Mouse (Mus musculus): ENCODE data around the gene Chn2. TPM values are rescaled to one million over a fixed set of nuclear protein-coding genes. Genes with fewer than 3 reads are reported as not detected.

Chn2 gene
- polyA plus RNA-seq, 1 experiment from 2014 or later: 9.8 TPM

GRCm38 (mm10) chr6:54074454-54074853 is 35.1 kb downstream of the Chn2 start:
- Histone ChIP-seq H3K4me3 (ENCODE audit: low read depth, low read length) (no peak overlapping the region), H3K27me3 (ENCODE audit: control insufficient read depth, insufficient read depth, low read length) (no peaks in the 10 kb centered on the region), H3K4me2 (ENCODE audit: low read depth, severe bottlenecking) (no peak overlapping the region), H3K4me1 (ENCODE audit: control insufficient read depth, insufficient read depth, low read length) (0 out of 2 replicates have a peak, but pooled peaks cover 3% of the 10 kb centered on the region), H3K27ac (replicated peaks; ENCODE audit: low read depth, low read length) (no peak overlapping the region), H3K36me3 (ENCODE audit: control insufficient read depth, insufficient read depth, low read length) (no peaks in the 10 kb centered on the region), H3K9ac (ENCODE audit: low read length) (no peak overlapping the region), H3K9me3 (ENCODE audit: control insufficient read depth, low read length) (no peaks in the 10 kb centered on the region)
- no peak for ATAC-seq (ENCODE audit: insufficient number of reproducible peaks, low FRiP score, low TSS enrichment, low read depth)
- WGBS: 67% methylated on average over 4 of the region's 4 CpGs
- DNase-seq (ENCODE audit: low spot score): no peak

- WGBS: 68% methylated on average over 6 of the region's 6 CpGs
- Histone ChIP-seq H3K4me2 (ENCODE audit: low read depth, severe bottlenecking) (no peak overlapping the region), H3K27me3 (ENCODE audit: control insufficient read depth, insufficient read depth, low read length) (no peaks in the 10 kb centered on the region), H3K4me1 (ENCODE audit: control insufficient read depth, insufficient read depth, low read length) (0 out of 2 replicates have a peak, but pooled peaks cover 3% of the 10 kb centered on the region), H3K9ac (ENCODE audit: low read length) (no peak overlapping the region), H3K27ac (replicated peaks; ENCODE audit: low read depth, low read length) (no peak overlapping the region), H3K36me3 (ENCODE audit: control insufficient read depth, insufficient read depth, low read length) (no peaks in the 10 kb centered on the region), H3K9me3 (ENCODE audit: control insufficient read depth, low read length) (no peaks in the 10 kb centered on the region), H3K4me3 (ENCODE audit: low read depth, low read length) (no peak overlapping the region)
- DNase-seq (ENCODE audit: low spot score): no peak
- ATAC-seq (ENCODE audit: insufficient number of reproducible peaks, low FRiP score, low TSS enrichment, low read depth): no peak
These were observed 36.1 kb downstream of the Chn2 start for GRCm38 (mm10) chr6:54075419-54075818.

GRCm38 (mm10) chr6:54076625-54077024 is 37.3 kb downstream of the Chn2 start:
- H3K27me3 ChIP-seq (ENCODE audit: control insufficient read depth, insufficient read depth, low read length): no peaks in the 10 kb centered on the region
- H3K4me2 ChIP-seq (ENCODE audit: low read depth, severe bottlenecking): no peak overlapping the region
- 0 out of 2 replicates have a peak, but pooled peaks cover 3% of the 10 kb centered on the region for H3K4me1 ChIP-seq (ENCODE audit: control insufficient read depth, insufficient read depth, low read length)
- no peak overlapping the region for H3K27ac ChIP-seq (replicated peaks; ENCODE audit: low read depth, low read length)
- H3K9me3 ChIP-seq (ENCODE audit: control insufficient read depth, low read length): no peaks in the 10 kb centered on the region
- 94% methylated on average over 5 of the region's 5 CpGs for WGBS
- no peak for DNase-seq (ENCODE audit: low spot score)
- H3K4me3 ChIP-seq (ENCODE audit: low read depth, low read length): no peak overlapping the region
- no peak for ATAC-seq (ENCODE audit: insufficient number of reproducible peaks, low FRiP score, low TSS enrichment, low read depth)
- no peaks in the 10 kb centered on the region for H3K36me3 ChIP-seq (ENCODE audit: control insufficient read depth, insufficient read depth, low read length)
- H3K9ac ChIP-seq (ENCODE audit: low read length): no peak overlapping the region

GRCm38 (mm10) chr6:54078269-54078668 is 38.9 kb downstream of the Chn2 start:
- Histone ChIP-seq H3K27ac (replicated peaks; ENCODE audit: low read depth, low read length) (no peak overlapping the region), H3K9me3 (ENCODE audit: control insufficient read depth, low read length) (no peaks in the 10 kb centered on the region), H3K4me1 (ENCODE audit: control insufficient read depth, insufficient read depth, low read length) (0 out of 2 replicates have a peak, but pooled peaks cover 3% of the 10 kb centered on the region), H3K4me3 (ENCODE audit: low read depth, low read length) (no peak overlapping the region), H3K36me3 (ENCODE audit: control insufficient read depth, insufficient read depth, low read length) (no peaks in the 10 kb centered on the region), H3K27me3 (ENCODE audit: control insufficient read depth, insufficient read depth, low read length) (no peaks in the 10 kb centered on the region), H3K4me2 (ENCODE audit: low read depth, severe bottlenecking) (no peak overlapping the region), H3K9ac (ENCODE audit: low read length) (no peak overlapping the region)
- no peak for ATAC-seq (ENCODE audit: insufficient number of reproducible peaks, low FRiP score, low TSS enrichment, low read depth)
- 32% methylated on average over 2 of the region's 2 CpGs for WGBS
- no peak for DNase-seq (ENCODE audit: low spot score)

- 86% methylated on average over 2 of the region's 2 CpGs for WGBS
- DNase-seq (ENCODE audit: low spot score): no peak
- Histone ChIP-seq H3K27ac (replicated peaks; ENCODE audit: low read depth, low read length) (no peak overlapping the region), H3K27me3 (ENCODE audit: control insufficient read depth, insufficient read depth, low read length) (no peaks in the 10 kb centered on the region), H3K36me3 (ENCODE audit: control insufficient read depth, insufficient read depth, low read length) (no peaks in the 10 kb centered on the region), H3K9ac (ENCODE audit: low read length) (no peak overlapping the region), H3K4me1 (ENCODE audit: control insufficient read depth, insufficient read depth, low read length) (0 out of 2 replicates have a peak, but pooled peaks cover 3% of the 10 kb centered on the region), H3K4me3 (ENCODE audit: low read depth, low read length) (no peak overlapping the region), H3K9me3 (ENCODE audit: control insufficient read depth, low read length) (no peaks in the 10 kb centered on the region), H3K4me2 (ENCODE audit: low read depth, severe bottlenecking) (no peak overlapping the region)
- ATAC-seq (ENCODE audit: insufficient number of reproducible peaks, low FRiP score, low TSS enrichment, low read depth): no peak
These were observed 40.5 kb downstream of the Chn2 start for GRCm38 (mm10) chr6:54079881-54080280.

- 91% methylated on average over 15 of the region's 15 CpGs for WGBS
- no peaks in the 10 kb centered on the region for H3K9me3 ChIP-seq (ENCODE audit: control insufficient read depth, low read length)
- no peak overlapping the region for H3K9ac ChIP-seq (ENCODE audit: low read length)
- H3K4me3 ChIP-seq (ENCODE audit: low read depth, low read length): no peak overlapping the region
- ATAC-seq (ENCODE audit: insufficient number of reproducible peaks, low FRiP score, low TSS enrichment, low read depth) (no peak), DNase-seq (ENCODE audit: low spot score) (no peak)
- no peak overlapping the region for H3K4me2 ChIP-seq (ENCODE audit: low read depth, severe bottlenecking)
- H3K27me3 ChIP-seq (ENCODE audit: control insufficient read depth, insufficient read depth, low read length): no peaks in the 10 kb centered on the region
- no peaks in the 10 kb centered on the region for H3K4me1 ChIP-seq (ENCODE audit: control insufficient read depth, insufficient read depth, low read length)
- H3K27ac ChIP-seq (replicated peaks; ENCODE audit: low read depth, low read length): no peak overlapping the region
- H3K36me3 ChIP-seq (ENCODE audit: control insufficient read depth, insufficient read depth, low read length): no peaks in the 10 kb centered on the region
These were observed 41.3 kb downstream of the Chn2 start for GRCm38 (mm10) chr6:54080518-54081285.

- Histone ChIP-seq H3K36me3 (ENCODE audit: control insufficient read depth, insufficient read depth, low read length) (no peaks in the 10 kb centered on the region), H3K4me2 (ENCODE audit: low read depth, severe bottlenecking) (no peak overlapping the region), H3K9me3 (ENCODE audit: control insufficient read depth, low read length) (no peaks in the 10 kb centered on the region), H3K4me1 (ENCODE audit: control insufficient read depth, insufficient read depth, low read length) (no peaks in the 10 kb centered on the region), H3K27me3 (ENCODE audit: control insufficient read depth, insufficient read depth, low read length) (no peaks in the 10 kb centered on the region), H3K4me3 (ENCODE audit: low read depth, low read length) (no peak overlapping the region), H3K9ac (ENCODE audit: low read length) (no peak overlapping the region), H3K27ac (replicated peaks; ENCODE audit: low read depth, low read length) (no peak overlapping the region)
- WGBS: 87% methylated on average over 2 of the region's 2 CpGs
- ATAC-seq (ENCODE audit: insufficient number of reproducible peaks, low FRiP score, low TSS enrichment, low read depth): no peak
- no peak for DNase-seq (ENCODE audit: low spot score)
These were observed 43.2 kb downstream of the Chn2 start for GRCm38 (mm10) chr6:54082576-54082975.

GRCm38 (mm10) chr6:54084046-54084445 is 44.7 kb downstream of the Chn2 start:
- H3K4me2 ChIP-seq (ENCODE audit: low read depth, severe bottlenecking): no peak overlapping the region
- WGBS: 75% methylated on average over 6 of the region's 6 CpGs
- DNase-seq (ENCODE audit: low spot score) (no peak), ATAC-seq (ENCODE audit: insufficient number of reproducible peaks, low FRiP score, low TSS enrichment, low read depth) (no peak)
- H3K36me3 ChIP-seq (ENCODE audit: control insufficient read depth, insufficient read depth, low read length): no peaks in the 10 kb centered on the region
- H3K9ac ChIP-seq (ENCODE audit: low read length): no peak overlapping the region
- H3K9me3 ChIP-seq (ENCODE audit: control insufficient read depth, low read length): no peaks in the 10 kb centered on the region
- no peaks in the 10 kb centered on the region for H3K27me3 ChIP-seq (ENCODE audit: control insufficient read depth, insufficient read depth, low read length)
- no peak overlapping the region for H3K27ac ChIP-seq (replicated peaks; ENCODE audit: low read depth, low read length)
- no peak overlapping the region for H3K4me3 ChIP-seq (ENCODE audit: low read depth, low read length)
- H3K4me1 ChIP-seq (ENCODE audit: control insufficient read depth, insufficient read depth, low read length): no peaks in the 10 kb centered on the region

- no peak for DNase-seq (ENCODE audit: low spot score)
- Histone ChIP-seq H3K27ac (replicated peaks; ENCODE audit: low read depth, low read length) (no peak overlapping the region), H3K27me3 (ENCODE audit: control insufficient read depth, insufficient read depth, low read length) (no peaks in the 10 kb centered on the region), H3K4me2 (ENCODE audit: low read depth, severe bottlenecking) (no peak overlapping the region), H3K4me3 (ENCODE audit: low read depth, low read length) (no peak overlapping the region), H3K36me3 (ENCODE audit: control insufficient read depth, insufficient read depth, low read length) (no peaks in the 10 kb centered on the region), H3K4me1 (ENCODE audit: control insufficient read depth, insufficient read depth, low read length) (no peaks in the 10 kb centered on the region), H3K9ac (ENCODE audit: low read length) (no peak overlapping the region), H3K9me3 (ENCODE audit: control insufficient read depth, low read length) (no peaks in the 10 kb centered on the region)
- no peak for ATAC-seq (ENCODE audit: insufficient number of reproducible peaks, low FRiP score, low TSS enrichment, low read depth)
- 81% methylated on average over 9 of the region's 9 CpGs for WGBS
These were observed 45.7 kb downstream of the Chn2 start for GRCm38 (mm10) chr6:54085009-54085408.

Measured in limb, embryonic 11.5 days (tissue).